Mouse (Mus musculus) MEL (cell line): ENCODE measurements at regions not wholly inside any gene's neighbourhood (a gene's known extent, or its start where the extent isn't known, plus 50 kb on each side); places are given as distances from the start of the nearest gene placed in this dataset.

ENCODE experiments used
- DNase-seq: peaks from one replicate; pipeline ENCODE4 v3.0.0; 2011; ENCODE audit warnings: low read depth, low spot score
- H3K27ac ChIP-seq: 2 replicates; pipeline ENCODE4 v1.5.1; 2012; ENCODE audit warnings: low read depth, mild to moderate bottlenecking, control low read depth, low read length, moderate library complexity; ENCODE audit not compliant: control insufficient read depth
- H3K27me3 ChIP-seq, 2 experiments: fragments of 150-350 bp in 1 of 2; sonication (generic) in 1 of 2; 2 replicates each; pipeline ENCODE4 v1.6.1; 2012; ENCODE audit warnings: low read length in 2 of 2, mild to moderate bottlenecking in 2 of 2, improper control_type of control experiment in 1 of 2, moderate library complexity in 1 of 2; ENCODE audit not compliant: insufficient read depth in 2 of 2, control insufficient read depth in 1 of 2
- H3K36me3 ChIP-seq, 2 experiments: 2 replicates each; pipeline ENCODE4 v1.6.1; 2012 to 2014; ENCODE audit warnings: low read length in 2 of 2, improper control_type of control experiment in 1 of 2, inconsistent platforms in 1 of 2, mild to moderate bottlenecking in 1 of 2; ENCODE audit not compliant: insufficient read depth in 2 of 2, control insufficient read depth in 1 of 2
- H3K4me1 ChIP-seq, 2 experiments: fragments of 150-350 bp in 1 of 2; sonication (generic) in 1 of 2; 2 replicates each; pipeline ENCODE4 v1.6.1; 2012; ENCODE audit warnings: low read length in 2 of 2, improper control_type of control experiment in 1 of 2, mild to moderate bottlenecking in 1 of 2; ENCODE audit not compliant: insufficient read depth in 2 of 2, control insufficient read depth in 1 of 2
- H3K4me3 ChIP-seq, 2 experiments: fragments of 150-350 bp in 1 of 2; sonication (generic) in 1 of 2; 2 replicates each; pipeline ENCODE4 v1.5.1; 2012; ENCODE audit warnings: low read depth in 2 of 2, low read length in 2 of 2, mild to moderate bottlenecking in 2 of 2, moderate library complexity in 2 of 2, control low read depth in 1 of 2, improper control_type of control experiment in 1 of 2; ENCODE audit not compliant: control insufficient read depth in 1 of 2, insufficient read depth in 1 of 2
- H3K79me2 ChIP-seq: 2 replicates; pipeline ENCODE4 v1.6.1; 2012; ENCODE audit warnings: mild to moderate bottlenecking, low read length, moderate library complexity; ENCODE audit not compliant: control insufficient read depth, poor library complexity, insufficient read depth
- H3K9ac ChIP-seq: 2 replicates; pipeline ENCODE4 v1.6.1; 2012; ENCODE audit warnings: low read depth, mild to moderate bottlenecking, control low read depth, low read length, moderate library complexity; ENCODE audit not compliant: control insufficient read depth, poor library complexity, severe bottlenecking
- H3K9me3 ChIP-seq: fragments of 150-350 bp; sonication (generic); replicated peaks from 2 replicates; pipeline ENCODE4 v1.6.1; 2012; ENCODE audit warnings: mild to moderate bottlenecking, low read length, improper control_type of control experiment, moderate library complexity; ENCODE audit not compliant: insufficient read depth
- BHLHE40 ChIP-seq: IDR thresholded peaks from 2 replicates; pipeline ENCODE4 v1.6.1; 2012; ENCODE audit warnings: low read depth, mild to moderate bottlenecking, inconsistent platforms, low read length, improper control_type of control experiment, borderline replicate concordance
- CHD2 ChIP-seq: IDR thresholded peaks from 2 replicates; pipeline ENCODE4 v1.6.1; 2011; ENCODE audit warnings: low read length, improper control_type of control experiment
- CTCF ChIP-seq, 3 experiments: IDR thresholded peaks in 2 of 3; conservative IDR thresholded peaks in 1 of 3; 2 replicates each; pipeline ENCODE4 v1.5.1; 2011 to 2012; ENCODE audit warnings: low read length in 3 of 3, low read depth in 2 of 3, mild to moderate bottlenecking in 2 of 3, improper control_type of control experiment in 1 of 3, inconsistent platforms in 1 of 3, mixed read lengths in 1 of 3, moderate library complexity in 1 of 3; ENCODE audit not compliant: control insufficient read depth in 1 of 3, insufficient read depth in 1 of 3, poor library complexity in 1 of 3, severe bottlenecking in 1 of 3
- E2F4 ChIP-seq: IDR thresholded peaks from 2 replicates; pipeline ENCODE4 v1.6.1; 2011; ENCODE audit warnings: low read depth, low read length, improper control_type of control experiment, borderline replicate concordance
- ELF1 ChIP-seq: IDR thresholded peaks from 2 replicates; pipeline ENCODE4 v1.6.1; 2014; ENCODE audit warnings: low read depth, mild to moderate bottlenecking, inconsistent platforms, low read length, improper control_type of control experiment, moderate library complexity
- EP300 ChIP-seq, 2 experiments: IDR thresholded peaks; 2 replicates each; pipeline ENCODE4 v1.6.1; 2011; ENCODE audit warnings: improper control_type of control experiment in 2 of 2, low read length in 2 of 2, low read depth in 1 of 2, mild to moderate bottlenecking in 1 of 2
- HCFC1 ChIP-seq: IDR thresholded peaks from 2 replicates; pipeline ENCODE4 v1.6.1; 2012; ENCODE audit warnings: low read depth, mild to moderate bottlenecking, inconsistent platforms, low read length, improper control_type of control experiment, moderate library complexity
- KAT2A ChIP-seq: conservative IDR thresholded peaks from 2 replicates; pipeline ENCODE4 v1.6.1; 2012; ENCODE audit warnings: low read depth, low read length, improper control_type of control experiment, inconsistent platforms
- MAFK ChIP-seq: IDR thresholded peaks from 2 replicates; pipeline ENCODE4 v1.6.1; 2011; ENCODE audit warnings: low read depth, mild to moderate bottlenecking, low read length, improper control_type of control experiment, borderline replicate concordance
- MAX ChIP-seq: IDR thresholded peaks from 2 replicates; pipeline ENCODE4 v1.6.1; 2011; ENCODE audit warnings: low read length, improper control_type of control experiment
- MAZ ChIP-seq: IDR thresholded peaks from 2 replicates; pipeline ENCODE4 v1.6.1; 2012; ENCODE audit warnings: low read depth, mild to moderate bottlenecking, inconsistent platforms, low read length, improper control_type of control experiment
- MEF2A ChIP-seq: IDR thresholded peaks from 2 replicates; pipeline ENCODE4 v1.6.1; 2014; ENCODE audit warnings: low read depth, mild to moderate bottlenecking, inconsistent platforms, low read length, improper control_type of control experiment; ENCODE audit not compliant: poor library complexity, insufficient replicate concordance, severe bottlenecking; ENCODE audit errors: extremely low read depth
- MYC ChIP-seq: IDR thresholded peaks from 2 replicates; pipeline ENCODE4 v1.6.1; 2011; ENCODE audit warnings: low read depth, mild to moderate bottlenecking, low read length, improper control_type of control experiment, moderate library complexity
- NELFE ChIP-seq: IDR thresholded peaks from 2 replicates; pipeline ENCODE4 v1.6.1; 2011; ENCODE audit warnings: low read depth, low read length, improper control_type of control experiment
- NRF1 ChIP-seq: IDR thresholded peaks from 2 replicates; pipeline ENCODE4 v1.6.1; 2014; ENCODE audit warnings: low read depth, mild to moderate bottlenecking, inconsistent platforms, low read length, improper control_type of control experiment, moderate library complexity; ENCODE audit not compliant: poor library complexity, insufficient read depth, severe bottlenecking
- POLR2AphosphoS2 ChIP-seq: IDR thresholded peaks from 2 replicates; pipeline ENCODE4 v1.6.1; 2011; ENCODE audit warnings: low read length, improper control_type of control experiment
- POLR2AphosphoS5 ChIP-seq: IDR thresholded peaks from 2 replicates; pipeline ENCODE4 v1.6.1; 2012; ENCODE audit warnings: low read depth, borderline replicate concordance, mild to moderate bottlenecking, inconsistent platforms, low read length, moderate library complexity, mixed read lengths
- RAD21 ChIP-seq: IDR thresholded peaks from 2 replicates; pipeline ENCODE4 v1.6.1; 2011; ENCODE audit warnings: mild to moderate bottlenecking, low read depth, low read length, improper control_type of control experiment
- SIN3A ChIP-seq: IDR thresholded peaks from 2 replicates; pipeline ENCODE4 v1.6.1; 2012; ENCODE audit warnings: low read length, improper control_type of control experiment, inconsistent platforms
- TAL1 ChIP-seq: IDR thresholded peaks from 2 replicates; pipeline ENCODE4 v1.6.1; 2012; ENCODE audit warnings: mild to moderate bottlenecking, inconsistent platforms, low read length, moderate library complexity, mixed read lengths
- TCF12 ChIP-seq: IDR thresholded peaks from 2 replicates; pipeline ENCODE4 v1.6.1; 2014; ENCODE audit warnings: low read depth, mild to moderate bottlenecking, inconsistent platforms, low read length, improper control_type of control experiment, moderate library complexity
- UBTF ChIP-seq: IDR thresholded peaks from 2 replicates; pipeline ENCODE4 v1.6.1; 2012; ENCODE audit warnings: low read depth, mild to moderate bottlenecking, inconsistent platforms, low read length, improper control_type of control experiment, moderate library complexity, borderline replicate concordance; ENCODE audit not compliant: insufficient read depth
- ZKSCAN1 ChIP-seq: IDR thresholded peaks from 2 replicates; pipeline ENCODE4 v1.6.1; 2012; ENCODE audit warnings: low read depth, mild to moderate bottlenecking, inconsistent platforms, low read length, improper control_type of control experiment, moderate library complexity
- ZMIZ1 ChIP-seq: IDR thresholded peaks from 2 replicates; pipeline ENCODE4 v1.6.1; 2012; ENCODE audit warnings: low read depth, mild to moderate bottlenecking, inconsistent platforms, low read length, improper control_type of control experiment, moderate library complexity
- ZNF384 ChIP-seq: IDR thresholded peaks from 2 replicates; pipeline ENCODE4 v1.6.1; 2012; ENCODE audit warnings: low read depth, mild to moderate bottlenecking, inconsistent platforms, low read length, improper control_type of control experiment

DNA sequence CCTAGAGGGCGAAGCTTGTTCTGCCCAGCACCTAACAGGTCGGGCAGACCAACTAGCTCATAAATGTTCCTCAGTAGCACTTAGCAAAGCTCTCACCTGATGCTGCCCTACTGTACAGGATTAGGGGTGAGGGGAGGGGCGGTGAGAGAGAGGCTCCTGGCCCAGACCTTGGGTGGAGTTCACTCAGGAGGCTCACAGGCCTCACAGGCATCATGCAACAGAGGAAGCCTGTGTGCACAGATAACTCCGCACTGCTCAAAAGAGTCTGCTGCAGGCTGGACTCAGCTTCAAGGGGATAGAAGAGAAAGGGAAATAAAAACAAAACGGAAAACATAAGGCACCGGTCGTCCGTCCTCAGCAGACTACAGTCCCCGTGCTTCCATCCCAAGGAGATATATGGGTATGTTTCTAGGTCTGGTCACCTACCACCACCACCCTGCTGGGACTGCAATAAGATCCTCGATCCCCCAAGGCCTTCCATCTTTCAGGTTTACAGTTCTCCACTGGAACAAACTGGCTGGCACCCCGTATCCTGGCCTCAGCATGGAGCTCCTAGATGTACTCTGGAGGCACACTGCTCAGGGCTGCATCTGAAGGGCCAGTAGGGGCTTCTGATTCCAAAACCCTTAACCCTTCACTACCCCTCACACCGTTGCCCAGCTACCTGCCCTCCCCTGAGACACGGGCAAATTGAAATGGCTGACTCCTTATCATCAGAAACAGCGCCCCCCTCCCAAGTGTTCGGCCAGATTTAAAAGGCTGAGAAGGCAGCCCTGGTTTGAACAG is 184.2 kb downstream of the Bmp7 start:
- DNase-seq = no peak
- H3K9me3 ChIP-seq = no peaks in the 10 kb centered on the region
- H3K79me2 ChIP-seq = no peaks in the 10 kb centered on the region
- H3K9ac ChIP-seq = no peak overlapping the region
- no peak overlapping the region for H3K4me3 ChIP-seq
- H3K27me3 ChIP-seq = no peaks in the 10 kb centered on the region
- H3K27ac ChIP-seq = no peak overlapping the region
- no peaks in the 10 kb centered on the region for H3K4me1 ChIP-seq
- H3K36me3 ChIP-seq = no peaks in the 10 kb centered on the region
- no peak for TF ChIP-seq MEF2A
- TF ChIP-seq TCF12 = no peak
- TF ChIP-seq ZKSCAN1 = no peak
- no peak for TF ChIP-seq CHD2
- no peak for TF ChIP-seq POLR2AphosphoS2
- TF ChIP-seq MYC = no peak
- no peak for TF ChIP-seq CTCF (IDR thresholded peaks at IDR 0.05 in 2 of 3, conservative IDR thresholded peaks at IDR 0.05 in 1 of 3; ENCODE audit: control insufficient read depth in 1 of 3, insufficient read depth in 1 of 3, low read depth in 2 of 3, low read length in 3 of 3, poor library complexity in 1 of 3, severe bottlenecking in 1 of 3)
- TF ChIP-seq TAL1 = no peak
- no peak for TF ChIP-seq KAT2A
- TF ChIP-seq POLR2AphosphoS5 = no peak
- no peak for TF ChIP-seq MAX
- no peak for TF ChIP-seq HCFC1
- no peak for TF ChIP-seq BHLHE40
- TF ChIP-seq EP300 (IDR thresholded peaks at IDR 0.05; ENCODE audit: low read depth in 1 of 2, low read length in 2 of 2) = no peak
- TF ChIP-seq MAZ = no peak
- TF ChIP-seq RAD21 = no peak
- TF ChIP-seq ELF1 = no peak

DNA sequence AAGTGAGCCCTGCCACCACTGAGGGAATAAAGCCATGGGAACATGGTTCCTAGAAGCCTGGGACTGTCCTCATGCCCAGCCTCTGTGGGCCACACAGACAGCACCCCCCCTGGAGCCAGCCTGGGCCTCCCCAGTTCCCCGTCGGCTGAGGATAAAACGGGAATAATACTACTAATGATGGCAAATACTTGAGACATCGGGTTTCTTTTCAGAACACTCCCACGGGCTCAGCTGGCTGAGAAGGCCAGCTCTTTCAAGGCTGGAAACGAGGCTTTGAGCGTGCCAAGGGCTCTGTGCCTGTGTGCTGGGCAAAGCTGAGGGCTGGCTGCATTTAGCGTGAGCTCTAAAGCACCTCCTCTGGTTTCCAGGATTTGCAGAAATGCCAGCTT is 183.7 kb downstream of the Bmp7 start:
- no peak for DNase-seq
- H3K9ac ChIP-seq = no peak overlapping the region
- no peaks in the 10 kb centered on the region for H3K9me3 ChIP-seq
- no peak overlapping the region for H3K27ac ChIP-seq
- H3K4me1 ChIP-seq = no peaks in the 10 kb centered on the region
- H3K79me2 ChIP-seq = no peaks in the 10 kb centered on the region
- no peaks in the 10 kb centered on the region for H3K27me3 ChIP-seq
- TF ChIP-seq MAFK = no peak
- TF ChIP-seq CTCF (IDR thresholded peaks at IDR 0.05 in 2 of 3, conservative IDR thresholded peaks at IDR 0.05 in 1 of 3; ENCODE audit: control insufficient read depth in 1 of 3, insufficient read depth in 1 of 3, low read depth in 2 of 3, low read length in 3 of 3, poor library complexity in 1 of 3, severe bottlenecking in 1 of 3) = no peak
- no peak for TF ChIP-seq TAL1
- no peak for TF ChIP-seq UBTF
- no peak for TF ChIP-seq BHLHE40
- TF ChIP-seq RAD21 = no peak
- no peak for TF ChIP-seq SIN3A
- no peak for TF ChIP-seq ZNF384
- no peak for TF ChIP-seq NRF1
- no peak for TF ChIP-seq E2F4
- TF ChIP-seq MAZ = no peak
- TF ChIP-seq NELFE = no peak
- TF ChIP-seq ZMIZ1 = no peak
- no peak for TF ChIP-seq KAT2A
- TF ChIP-seq CHD2 = no peak
- no peaks in the 10 kb centered on the region for H3K36me3 ChIP-seq
- no peak overlapping the region for H3K4me3 ChIP-seq
